ENCODE assay signal across 21 mouse cellular contexts in genomic region chr8:70902211-70902610, GRCm38 (mm10). TPM values are rescaled to one million over a fixed set of nuclear protein-coding genes. Genes with fewer than 3 reads are reported as not detected.
DNase-seq lines count a peak whose midpoint lies in the region; ATAC-seq lines count a peak whose summit lies in the region.
"Had no signal": no experiment of that assay in that cellular context is flagged by ENCODE, and none has a peak within 500 bp of the region (broad histone marks: within the 10 kb centered on the region; RNA-seq: fewer than 3 reads in every experiment).

No protein-coding gene starts in this region.

- no peaks in the 10 kb centered on the region for H3K36me3 ChIP-seq in kidney, embryonic 15.5 days
- H3K36me3 ChIP-seq: forebrain, embryonic 15.5 days; hindbrain, embryonic 10.5 days; lung, embryonic 15.5 days had no signal

- H3K27me3 ChIP-seq in kidney, embryonic 15.5 days = peaks cover 11% of the 10 kb centered on the region
- H3K27me3 ChIP-seq: lung, embryonic 15.5 days; megakaryocyte, embryonic 14.5 days had no signal

- H3K27ac ChIP-seq in kidney, embryonic 15.5 days = no peak overlapping the region
- H3K27ac ChIP-seq: forebrain, embryonic 15.5 days; hindbrain, embryonic 10.5 days; kidney, postnatal 0 days; lung, embryonic 15.5 days had no signal

- H3K4me2 ChIP-seq in kidney, embryonic 15.5 days = no peak overlapping the region
- H3K4me2 ChIP-seq: forebrain, embryonic 15.5 days; liver, embryonic 11.5 days; lung, embryonic 15.5 days had no signal

- peaks cover 25% of the 10 kb centered on the region for H3K4me1 ChIP-seq in kidney, embryonic 15.5 days

- no peaks in the 10 kb centered on the region for H3K9me3 ChIP-seq in kidney, embryonic 15.5 days (replicated peaks)
- H3K9me3 ChIP-seq: forebrain, embryonic 15.5 days; G1E; hindbrain, embryonic 10.5 days; lung, embryonic 15.5 days; megakaryocyte, embryonic 14.5 days had no signal

- peak; percentile 39 for DNase-seq in adrenal gland, postnatal 10 days
- no peak for DNase-seq in adrenal gland, postnatal 25 days
- peak; percentile 58 for DNase-seq in kidney, postnatal 10 days
- peak; percentile 23 for DNase-seq in lung, postnatal 36 days
- no peak for DNase-seq in lung, adult 18-20 months
- DNase-seq in R1 (ENCODE audit: low read depth, low spot score) = peak; percentile 44
- no peak for DNase-seq in layer of hippocampus, postnatal 14 days (ENCODE audit: low spot score in 2 of 2)
- DNase-seq: gastrocnemius, postnatal 36 days; thymus, postnatal 14 days had no signal

- H3K9ac ChIP-seq in kidney, embryonic 15.5 days = no peak overlapping the region
- H3K9ac ChIP-seq: forebrain, embryonic 15.5 days; lung, embryonic 15.5 days had no signal

- ATAC-seq in kidney, embryonic 15.5 days (replicated peaks; ENCODE audit: low FRiP score) = no peak
- ATAC-seq: CD4-positive, CD25-positive, alpha-beta regulatory T cell, adult 4 months; forebrain, embryonic 15.5 days; midbrain, embryonic 16.5 days had no signal

- WGBS in kidney, embryonic 15.5 days = 27% methylated on average over 5 of the region's 5 CpGs

- no peak overlapping the region for H3K4me3 ChIP-seq in kidney, embryonic 15.5 days (replicated peaks)
- H3K4me3 ChIP-seq: forebrain, embryonic 15.5 days; hindbrain, embryonic 10.5 days; lung, embryonic 15.5 days; megakaryocyte, embryonic 14.5 days had no signal

RNA-seq across cellular contexts. Expression of gene Map1s, which starts 3.5 kb away (rescaled TPM):
- 10 to 100 TPM; 26.7 to 30.2 TPM for total RNA-seq in adrenal gland, postnatal 10 days (2021)
- 26.3 and 42.6 TPM in 2 replicates for total RNA-seq in adrenal gland, postnatal 25 days (2021)
- polyA plus RNA-seq in kidney, embryonic 15.5 days (2015; fragmentation: Nextera tagmentation; extraction: Ambion mirVana) = 49.7 and 58.9 TPM in 2 replicates
- total RNA-seq in layer of hippocampus, postnatal 14 days (2021) = 10 to 100 TPM; 73.2 to 77.0 TPM

RNA-seq across cellular contexts. Expression of gene Rpl18a, which starts 5.0 kb away (rescaled TPM):
- 1,000 to 10,000 TPM; 1,717 to 1,755 TPM for total RNA-seq in adrenal gland, postnatal 10 days (2021)
- total RNA-seq in adrenal gland, postnatal 25 days (2021) = 1,315 and 1,410 TPM in 2 replicates
- polyA plus RNA-seq in kidney, embryonic 15.5 days (2015; fragmentation: Nextera tagmentation; extraction: Ambion mirVana) = 4,326 and 4,329 TPM in 2 replicates
- total RNA-seq in layer of hippocampus, postnatal 14 days (2021) = 100 to 1,000 TPM; 673 to 736 TPM

RNA-seq across cellular contexts. Expression of gene Slc5a5, which starts 9.7 kb away (rescaled TPM):
- total RNA-seq in adrenal gland, postnatal 10 days (2021) = under 1 TPM; 0.27 to 0.42 TPM
- total RNA-seq in adrenal gland, postnatal 25 days (2021) = 0.09 TPM in 1 of 2 replicates, not detected in the other
- polyA plus RNA-seq in kidney, embryonic 15.5 days (2015; fragmentation: Nextera tagmentation; extraction: Ambion mirVana) = 0.06 and 0.25 TPM in 2 replicates
- total RNA-seq in layer of hippocampus, postnatal 14 days (2021) = 1 to 10 TPM; 7.3 to 8.3 TPM
- total RNA-seq: adrenal gland, adult 18-20 months; G1E; heart, adult 8-10 months had no signal
- polyA plus RNA-seq: CD4-positive, CD25-positive, alpha-beta regulatory T cell, adult 4 months had no signal

RNA-seq across cellular contexts. Expression of gene Ccdc124, which starts 28.5 kb away (rescaled TPM):
- total RNA-seq in adrenal gland, postnatal 10 days (2021) = 10 to 100 TPM; 42.0 to 42.6 TPM
- 54.6 and 57.5 TPM in 2 replicates for total RNA-seq in adrenal gland, postnatal 25 days (2021)
- polyA plus RNA-seq in kidney, embryonic 15.5 days (2015; fragmentation: Nextera tagmentation; extraction: Ambion mirVana) = 115 and 123 TPM in 2 replicates
- total RNA-seq in layer of hippocampus, postnatal 14 days (2021) = 10 to 100 TPM; 84.5 to 92.7 TPM

RNA-seq across cellular contexts. Expression of gene Kcnn1, which starts 39.2 kb away (rescaled TPM):
- total RNA-seq in adrenal gland, postnatal 10 days (2021) = 1 to 10 TPM; 3.0 to 3.1 TPM
- 2.2 and 3.3 TPM in 2 replicates for total RNA-seq in adrenal gland, postnatal 25 days (2021)
- polyA plus RNA-seq in kidney, embryonic 15.5 days (2015; fragmentation: Nextera tagmentation; extraction: Ambion mirVana) = 2.6 and 2.9 TPM in 2 replicates
- 10 to 100 TPM; 22.0 to 22.8 TPM for total RNA-seq in layer of hippocampus, postnatal 14 days (2021)
- polyA plus RNA-seq: CD4-positive, CD25-positive, alpha-beta regulatory T cell, adult 4 months had no signal

Comparison
In these comparisons a context has a peak if more than half of its experiments do, and no peak if none do; other contexts are left out.
1. DNase-seq: peak in adrenal gland, postnatal 10 days (single experiment), kidney, postnatal 10 days (single experiment), lung, postnatal 36 days (single experiment) and R1 (single experiment); none in adrenal gland, postnatal 25 days (single experiment), lung, adult 18-20 months (0 of 2) and layer of hippocampus, postnatal 14 days (0 of 2).